Mouse (Mus musculus) forebrain, embryonic 10.5 days (tissue): ENCODE results near the gene Map2k4. TPM values are rescaled to one million over a fixed set of nuclear protein-coding genes. Genes with fewer than 3 reads are reported as not detected.

Experiments used
- DNase-seq: peaks from one replicate; pipeline ENCODE4 v3.0.0-alpha.2; 2017; ENCODE audit warnings: low spot score; ENCODE audit errors: extremely low spot score
- H3K27ac ChIP-seq: fragments of 300-500 bp; sonication (generic); 2 replicates; pipeline ENCODE4 v1.5.1; 2016; ENCODE audit warnings: mild to moderate bottlenecking
- H3K27me3 ChIP-seq: fragments of 300-500 bp; sonication (generic); 2 replicates; pipeline ENCODE4 v1.6.1; 2016; ENCODE audit warnings: mild to moderate bottlenecking; ENCODE audit not compliant: poor library complexity, severe bottlenecking
- H3K36me3 ChIP-seq: fragments of 300-500 bp; sonication (generic); replicated peaks from 2 replicates; pipeline ENCODE4 v1.6.1; 2016; ENCODE audit warnings: mild to moderate bottlenecking, moderate library complexity
- H3K4me1 ChIP-seq: fragments of 300-500 bp; sonication (generic); 2 replicates; pipeline ENCODE4 v1.6.1; 2016
- H3K4me3 ChIP-seq: fragments of 300-500 bp; sonication (generic); 2 replicates; pipeline ENCODE4 v1.5.1; 2016; ENCODE audit warnings: mild to moderate bottlenecking, moderate library complexity
- H3K9me3 ChIP-seq: fragments of 300-500 bp; sonication (generic); 2 replicates; pipeline ENCODE4 v1.6.1; 2016; ENCODE audit warnings: mild to moderate bottlenecking, moderate library complexity
- WGBS: fragments of 180-500 bp; shearing (Covaris S2); methylation state at CpG from one replicate; pipeline ENCODE4 v1.1.7; 2016; 5-methylcytosine and 5-hydroxymethylcytosine counted together
- polyA plus RNA-seq: library from polyadenylated mRNA; unstranded; fragments of >200 nt; fragmentation: Nextera tagmentation; extraction: Ambion mirVana; gene quantifications from 2 replicates; pipeline ENCODE4 v1.2.1, GENCODE M21; 2016

Map2k4 gene
- polyA plus RNA-seq, 1 experiment from 2014 or later = 67.8 TPM

- WGBS = 82% methylated on average over 10 of the region's 10 CpGs
- Histone ChIP-seq H3K36me3 (no peaks in the 10 kb centered on the region), H3K27ac (no peak overlapping the region), H3K4me3 (no peak overlapping the region), H3K27me3 (no peaks in the 10 kb centered on the region), H3K4me1 (no peaks in the 10 kb centered on the region), H3K9me3 (no peaks in the 10 kb centered on the region)
- DNase-seq = no peak
These were observed 6.5 kb upstream of the Map2k4 start for GRCm38 (mm10) chr11:65794428-65795219.

GRCm38 (mm10) chr11:65787421-65788151, 511 bp downstream of the Map2k4 start:
- Histone ChIP-seq H3K4me3 (peak overlapping the region; percentile 97), H3K27me3 (no peaks in the 10 kb centered on the region), H3K9me3 (no peaks in the 10 kb centered on the region), H3K27ac (peak overlapping the region; percentile 98), H3K36me3 (0 out of 2 replicates have a peak, but pooled peaks cover 5% of the 10 kb centered on the region), H3K4me1 (peaks cover 21% of the 10 kb centered on the region)
- under 1% methylated on average over 71 of the region's 71 CpGs for WGBS
- no peak for DNase-seq

- Histone ChIP-seq H3K9me3 (no peaks in the 10 kb centered on the region), H3K27me3 (no peaks in the 10 kb centered on the region), H3K36me3 (peaks cover 7% of the 10 kb centered on the region; the same call in 1 of the 2 replicates), H3K4me3 (peak overlapping the region; percentile 97; the same call in 1 of the 2 replicates), H3K4me1 (peaks cover 21% of the 10 kb centered on the region), H3K27ac (no peak overlapping the region)
- 94% methylated on average over 2 of the region's 2 CpGs for WGBS
- DNase-seq = no peak
These were observed 1.9 kb downstream of the Map2k4 start for GRCm38 (mm10) chr11:65786160-65786559.

- WGBS = 95% methylated on average over 3 of the region's 3 CpGs
- H3K4me1 ChIP-seq = peaks cover 18% of the 10 kb centered on the region
- no peaks in the 10 kb centered on the region for H3K27me3 ChIP-seq
- H3K27ac ChIP-seq = no peak overlapping the region
- H3K9me3 ChIP-seq = no peaks in the 10 kb centered on the region
- peaks cover 36% of the 10 kb centered on the region for H3K36me3 ChIP-seq
- H3K4me3 ChIP-seq = no peak overlapping the region
- DNase-seq = no peak
These were observed 6.5 kb downstream of the Map2k4 start for GRCm38 (mm10) chr11:65781596-65781995.

GRCm38 (mm10) chr11:65779578-65779977, 8.5 kb downstream of the Map2k4 start:
- Histone ChIP-seq H3K4me3 (no peak overlapping the region), H3K4me1 (peaks cover 10% of the 10 kb centered on the region), H3K27ac (no peak overlapping the region), H3K36me3 (peaks cover 30% of the 10 kb centered on the region), H3K9me3 (no peaks in the 10 kb centered on the region), H3K27me3 (no peaks in the 10 kb centered on the region)
- 91% methylated on average over 1 of the region's 1 CpGs for WGBS
- DNase-seq = no peak

DNA sequence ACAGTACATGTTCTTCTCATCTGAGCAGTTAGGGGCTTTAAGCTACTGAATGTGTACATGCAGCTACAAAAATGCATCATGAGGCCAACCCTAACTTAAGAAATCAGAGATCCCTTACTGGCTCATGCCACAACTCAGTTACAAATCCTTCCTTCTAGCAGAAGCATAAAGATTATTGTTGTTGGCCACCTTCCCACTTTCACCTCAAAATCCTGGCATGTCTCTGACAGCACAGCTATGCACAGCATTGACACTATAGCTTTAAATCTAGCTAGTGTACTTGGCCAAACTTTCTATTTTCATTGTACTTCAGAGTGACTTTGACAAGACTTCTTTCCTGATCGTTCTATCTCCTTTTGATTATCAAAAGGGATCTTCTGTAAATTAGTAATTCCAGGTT, 9.0 kb downstream of the Map2k4 start:
- no peaks in the 10 kb centered on the region for H3K27me3 ChIP-seq
- peaks cover 10% of the 10 kb centered on the region for H3K4me1 ChIP-seq
- H3K4me3 ChIP-seq = no peak overlapping the region
- H3K36me3 ChIP-seq = peaks cover 30% of the 10 kb centered on the region
- H3K9me3 ChIP-seq = no peaks in the 10 kb centered on the region
- WGBS = 98% methylated on average over 1 of the region's 1 CpGs
- DNase-seq = no peak
- H3K27ac ChIP-seq = no peak overlapping the region

- no peak for DNase-seq
- no peak overlapping the region for H3K27ac ChIP-seq
- peaks cover 15% of the 10 kb centered on the region for H3K4me1 ChIP-seq
- no peaks in the 10 kb centered on the region for H3K27me3 ChIP-seq
- WGBS = 87% methylated on average over 5 of the region's 5 CpGs
- H3K36me3 ChIP-seq = peaks cover 30% of the 10 kb centered on the region
- no peaks in the 10 kb centered on the region for H3K9me3 ChIP-seq
- H3K4me3 ChIP-seq = no peak overlapping the region
These were observed 10.3 kb downstream of the Map2k4 start for GRCm38 (mm10) chr11:65777810-65778209.

DNA sequence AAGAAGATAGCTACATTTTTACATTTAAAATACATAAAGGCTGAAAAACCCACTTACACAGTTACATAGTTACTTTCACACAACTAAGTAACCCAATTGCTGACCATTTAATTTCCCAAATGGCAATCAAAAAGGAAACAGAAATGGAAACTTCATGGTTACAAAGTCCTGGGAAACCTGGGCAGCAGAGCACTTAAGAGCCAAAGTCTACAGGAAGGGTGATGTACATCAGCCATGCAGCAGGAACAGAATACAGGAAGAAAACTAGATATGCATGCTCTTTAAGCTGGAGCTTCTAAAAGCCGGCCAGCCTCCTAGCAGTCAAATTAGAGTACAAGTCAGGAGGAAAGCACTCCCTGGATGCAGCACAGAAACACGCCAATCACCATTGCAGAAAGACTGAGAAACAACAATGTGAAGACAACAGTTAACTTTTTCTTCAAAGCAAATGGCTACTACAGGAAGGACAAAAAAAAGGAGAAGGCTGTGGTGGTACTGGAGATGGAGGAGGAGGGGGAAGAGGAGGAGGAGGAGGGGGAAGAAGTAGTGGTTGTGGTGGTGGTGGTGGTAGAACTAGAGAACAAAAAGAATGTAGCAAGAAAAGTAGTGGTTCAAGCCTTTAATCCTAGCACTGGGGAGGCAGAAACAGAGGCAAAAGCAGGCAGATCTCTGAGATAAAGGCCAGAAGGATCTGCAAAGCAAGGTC, 11.0 kb downstream of the Map2k4 start:
- Histone ChIP-seq H3K4me3 (no peak overlapping the region), H3K36me3 (peaks cover 30% of the 10 kb centered on the region), H3K27ac (no peak overlapping the region), H3K27me3 (no peaks in the 10 kb centered on the region), H3K9me3 (no peaks in the 10 kb centered on the region), H3K4me1 (peaks cover 15% of the 10 kb centered on the region)
- no peak for DNase-seq
- 47% methylated on average over 2 of the region's 2 CpGs for WGBS

GRCm38 (mm10) chr11:65773946-65774656, 14.0 kb downstream of the Map2k4 start:
- no peak overlapping the region for H3K27ac ChIP-seq
- 0 out of 2 replicates have a peak, but pooled peaks cover 8% of the 10 kb centered on the region for H3K36me3 ChIP-seq
- H3K4me1 ChIP-seq = peaks cover 15% of the 10 kb centered on the region
- DNase-seq = no peak
- no peaks in the 10 kb centered on the region for H3K27me3 ChIP-seq
- H3K4me3 ChIP-seq = no peak overlapping the region
- no peaks in the 10 kb centered on the region for H3K9me3 ChIP-seq
- 83% methylated on average over 6 of the region's 6 CpGs for WGBS

GRCm38 (mm10) chr11:65773535-65773934, 14.6 kb downstream of the Map2k4 start:
- no peak overlapping the region for H3K27ac ChIP-seq
- H3K27me3 ChIP-seq = no peaks in the 10 kb centered on the region
- H3K4me3 ChIP-seq = no peak overlapping the region
- no peak for DNase-seq
- H3K9me3 ChIP-seq = no peaks in the 10 kb centered on the region
- peaks cover 15% of the 10 kb centered on the region for H3K4me1 ChIP-seq
- 88% methylated on average over 2 of the region's 2 CpGs for WGBS
- 0 out of 2 replicates have a peak, but pooled peaks cover 3% of the 10 kb centered on the region for H3K36me3 ChIP-seq

- no peaks in the 10 kb centered on the region for H3K27me3 ChIP-seq
- WGBS = 88% methylated on average over 1 of the region's 1 CpGs
- no peak for DNase-seq
- H3K4me1 ChIP-seq = peaks cover 5% of the 10 kb centered on the region
- no peak overlapping the region for H3K4me3 ChIP-seq
- no peak overlapping the region for H3K27ac ChIP-seq
- H3K36me3 ChIP-seq = no peaks in the 10 kb centered on the region
- H3K9me3 ChIP-seq = no peaks in the 10 kb centered on the region
These were observed 16.6 kb downstream of the Map2k4 start for GRCm38 (mm10) chr11:65771546-65771945.

GRCm38 (mm10) chr11:65769990-65770389, 18.1 kb downstream of the Map2k4 start:
- no peak overlapping the region for H3K4me3 ChIP-seq

More at GRCm38 (mm10) chr11:65769990-65770389, 18.1 kb downstream of the Map2k4 start:
- Histone ChIP-seq H3K27me3 (no peaks in the 10 kb centered on the region), H3K9me3 (no peaks in the 10 kb centered on the region), H3K36me3 (no peaks in the 10 kb centered on the region), H3K27ac (no peak overlapping the region), H3K4me1 (peaks cover 5% of the 10 kb centered on the region)
- DNase-seq = no peak
- 89% methylated on average over 5 of the region's 5 CpGs for WGBS
